Mouse (Mus musculus): ENCODE results near the gene Hoxc8.

The Hoxc8 gene

GRCm38 (mm10) chr15:102981379-102982288, 8.8 kb upstream of the Hoxc8 start:
- no peak for DNase-seq (ENCODE audit: low spot score)

- no peak for DNase-seq (ENCODE audit: low spot score)
These were observed 6.7 kb upstream of the Hoxc8 start for GRCm38 (mm10) chr15:102983716-102984115.

- DNase-seq (ENCODE audit: low spot score) = no peak
These were observed 5.9 kb upstream of the Hoxc8 start for GRCm38 (mm10) chr15:102984521-102984920.

GRCm38 (mm10) chr15:102984925-102985324, 5.5 kb upstream of the Hoxc8 start:
- DNase-seq (ENCODE audit: low spot score) = no peak

GRCm38 (mm10) chr15:102987124-102987833, 3.1 kb upstream of the Hoxc8 start:
- DNase-seq (ENCODE audit: low spot score) = peak; percentile 66

- no peak for DNase-seq (ENCODE audit: low spot score)
These were observed 2.3 kb upstream of the Hoxc8 start for GRCm38 (mm10) chr15:102988078-102988477.

- DNase-seq (ENCODE audit: low spot score) = no peak
These were observed 1.4 kb downstream of the Hoxc8 start for GRCm38 (mm10) chr15:102991782-102992181.

GRCm38 (mm10) chr15:102992206-102992605, 1.8 kb downstream of the Hoxc8 start:
- DNase-seq (ENCODE audit: low spot score) = no peak

GRCm38 (mm10) chr15:102992863-102993262, 2.5 kb downstream of the Hoxc8 start:
- DNase-seq (ENCODE audit: low spot score) = no peak

- DNase-seq (ENCODE audit: low spot score) = no peak
These were observed 6.1 kb downstream of the Hoxc8 start for GRCm38 (mm10) chr15:102996548-102996947.

- DNase-seq (ENCODE audit: low spot score) = no peak
These were observed 7.0 kb downstream of the Hoxc8 start for GRCm38 (mm10) chr15:102997431-102997830.

- no peak for DNase-seq (ENCODE audit: low spot score)
These were observed 7.5 kb downstream of the Hoxc8 start, which contains the start of gene Hoxc6 for GRCm38 (mm10) chr15:102997939-102998355. Gene Hoxc6, plus strand, starts transcription at chr15:102998257.

- no peak for DNase-seq (ENCODE audit: low spot score)
These were observed 8.3 kb downstream of the Hoxc8 start for GRCm38 (mm10) chr15:102998608-102999182.

- no peak for DNase-seq (ENCODE audit: low spot score)
These were observed 8.9 kb downstream of the Hoxc8 start for GRCm38 (mm10) chr15:102999183-102999831.

- DNase-seq (ENCODE audit: low spot score) = no peak
These were observed 9.5 kb downstream of the Hoxc8 start for GRCm38 (mm10) chr15:102999955-103000354.

- no peak for DNase-seq (ENCODE audit: low spot score)
These were observed 10.1 kb downstream of the Hoxc8 start for GRCm38 (mm10) chr15:103000501-103000901.

GRCm38 (mm10) chr15:103001370-103001769, 11.0 kb downstream of the Hoxc8 start:
- no peak for DNase-seq (ENCODE audit: low spot score)

GRCm38 (mm10) chr15:103002156-103002555, 11.7 kb downstream of the Hoxc8 start:
- no peak for DNase-seq (ENCODE audit: low spot score)

- no peak for DNase-seq (ENCODE audit: low spot score)
These were observed 12.5 kb downstream of the Hoxc8 start for GRCm38 (mm10) chr15:103002821-103003448.

GRCm38 (mm10) chr15:103005308-103005707, 14.9 kb downstream of the Hoxc8 start:
- DNase-seq (ENCODE audit: low spot score) = no peak

- no peak for DNase-seq (ENCODE audit: low spot score)
These were observed 15.4 kb downstream of the Hoxc8 start for GRCm38 (mm10) chr15:103005797-103006196.

GRCm38 (mm10) chr15:103006326-103006725, 15.9 kb downstream of the Hoxc8 start:
- DNase-seq (ENCODE audit: low spot score) = no peak

Measured in c-Kit-positive CD71-positive TER-119-positive erythroid progenitor cells, embryonic 14.5 days (primary cell).